ENCODE assay signal across 8 mouse cellular contexts in genomic region chr2:145880887-145881747, GRCm38 (mm10). TPM values are rescaled to one million over a fixed set of nuclear protein-coding genes. Genes with fewer than 3 reads are reported as not detected.
DNase-seq lines count a peak whose midpoint lies in the region; ATAC-seq lines count a peak whose summit lies in the region.
"Had no signal": no experiment of that assay in that cellular context is flagged by ENCODE, and none has a peak within 500 bp of the region (broad histone marks: within the 10 kb centered on the region; RNA-seq: fewer than 3 reads in every experiment).

No protein-coding gene starts in this region.

- H3K4me1 ChIP-seq in kidney, embryonic 15.5 days: peaks cover 20% of the 10 kb centered on the region
- H3K4me1 ChIP-seq in embryonic facial prominence, embryonic 13.5 days: peaks cover 59% of the 10 kb centered on the region

- H3K27ac ChIP-seq in kidney, embryonic 15.5 days: peak overlapping the region; percentile 47; the same call in 1 of the 2 replicates
- peak overlapping the region; percentile 97 for H3K27ac ChIP-seq in embryonic facial prominence, embryonic 13.5 days

- no peak overlapping the region for H3K4me3 ChIP-seq in kidney, embryonic 15.5 days (replicated peaks)
- H3K4me3 ChIP-seq in embryonic facial prominence, embryonic 13.5 days: peak overlapping the region; percentile 16
- H3K4me3 ChIP-seq: megakaryocyte, embryonic 14.5 days had no signal

- peaks cover 73% of the 10 kb centered on the region for H3K36me3 ChIP-seq in kidney, embryonic 15.5 days
- peaks cover 68% of the 10 kb centered on the region for H3K36me3 ChIP-seq in embryonic facial prominence, embryonic 13.5 days

- H3K9me3 ChIP-seq in kidney, embryonic 15.5 days (replicated peaks): no peaks in the 10 kb centered on the region
- no peaks in the 10 kb centered on the region for H3K9me3 ChIP-seq in embryonic facial prominence, embryonic 13.5 days
- H3K9me3 ChIP-seq: megakaryocyte, embryonic 14.5 days had no signal

- no peak overlapping the region for H3K9ac ChIP-seq in kidney, embryonic 15.5 days
- 0 out of 2 replicates have a peak overlapping the region, but pooled peaks have one; percentile 44 for H3K9ac ChIP-seq in embryonic facial prominence, embryonic 13.5 days

- no peak for DNase-seq in kidney, adult 11 months
- DNase-seq in cerebellum, adult 18-20 months: peak; percentile 44 to 51
- peak; percentile 48 for DNase-seq in lung, postnatal 36 days
- DNase-seq in natural killer cell, adult 2 months (ENCODE audit: low spot score in 2 of 2): no peak
- no peak for DNase-seq in ovary, postnatal 10 days (ENCODE audit: low spot score)

- no peak for ATAC-seq in kidney, embryonic 15.5 days (replicated peaks; ENCODE audit: low FRiP score)
- ATAC-seq in embryonic facial prominence, embryonic 13.5 days (ENCODE audit: insufficient number of reproducible peaks, insufficient read depth, low FRiP score, low TSS enrichment, low read depth): peak; percentile 69

- 67% methylated on average over 11 of the region's 11 CpGs for WGBS in kidney, embryonic 15.5 days
- WGBS in embryonic facial prominence, embryonic 13.5 days: 20% methylated on average over 11 of the region's 11 CpGs

- no peaks in the 10 kb centered on the region for H3K27me3 ChIP-seq in kidney, embryonic 15.5 days
- no peaks in the 10 kb centered on the region for H3K27me3 ChIP-seq in embryonic facial prominence, embryonic 13.5 days

- H3K4me2 ChIP-seq in kidney, embryonic 15.5 days: no peak overlapping the region
- H3K4me2 ChIP-seq in embryonic facial prominence, embryonic 13.5 days: peak overlapping the region; percentile 48

RNA-seq across cellular contexts. Expression of gene Naa20, which starts 20.8 kb away (rescaled TPM):
- polyA plus RNA-seq in kidney, embryonic 15.5 days (2015; fragmentation: Nextera tagmentation; extraction: Ambion mirVana): 163 and 184 TPM in 2 replicates
- polyA plus RNA-seq in embryonic facial prominence, embryonic 13.5 days (2015; fragmentation: Nextera tagmentation; extraction: Ambion mirVana): 168 and 193 TPM in 2 replicates

RNA-seq across cellular contexts. Expression of gene Cfap61, which starts 53.5 kb away (rescaled TPM):
- polyA plus RNA-seq in kidney, embryonic 15.5 days (2015; fragmentation: Nextera tagmentation; extraction: Ambion mirVana): 0.63 and 3.1 TPM in 2 replicates
- polyA plus RNA-seq in embryonic facial prominence, embryonic 13.5 days (2015; fragmentation: Nextera tagmentation; extraction: Ambion mirVana): 0.31 and 0.78 TPM in 2 replicates

RNA-seq across cellular contexts. Expression of gene Crnkl1, which starts 53.7 kb away (rescaled TPM):
- polyA plus RNA-seq in kidney, embryonic 15.5 days (2015; fragmentation: Nextera tagmentation; extraction: Ambion mirVana): 27.6 and 29.9 TPM in 2 replicates
- polyA plus RNA-seq in embryonic facial prominence, embryonic 13.5 days (2015; fragmentation: Nextera tagmentation; extraction: Ambion mirVana): 33.8 and 34.8 TPM in 2 replicates

Comparison
In these comparisons a context has a peak if more than half of its experiments do, and no peak if none do; other contexts are left out.
1. DNase-seq: peak in cerebellum, adult 18-20 months (2 of 2) and lung, postnatal 36 days (single experiment); none in kidney, adult 11 months (single experiment), natural killer cell, adult 2 months (0 of 2) and ovary, postnatal 10 days (single experiment).